Mouse (Mus musculus) liver, embryonic 12.5 days (tissue): ENCODE results near the gene Il1rl1. TPM values are rescaled to one million over a fixed set of nuclear protein-coding genes. Genes with fewer than 3 reads are reported as not detected.

ENCODE experiments used
- ATAC-seq: fragments of 200-750 bp; cut with Nextera tagmentation; 2 replicates; pipeline ENCODE4 v1.8.0; 2017; ENCODE audit warnings: moderate number of reproducible peaks, mild to moderate bottlenecking, moderate library complexity
- H3K27ac ChIP-seq: fragments of 300-500 bp; sonication (generic); 2 replicates; pipeline ENCODE4 v1.5.1; 2016; ENCODE audit warnings: mild to moderate bottlenecking
- H3K27me3 ChIP-seq: fragments of 300-500 bp; sonication (generic); replicated peaks from 2 replicates; pipeline ENCODE4 v1.6.1; 2016; ENCODE audit warnings: mild to moderate bottlenecking, moderate library complexity
- H3K36me3 ChIP-seq: fragments of 300-500 bp; sonication (generic); 2 replicates; pipeline ENCODE4 v1.6.1; 2016; ENCODE audit warnings: mild to moderate bottlenecking, moderate library complexity
- H3K4me1 ChIP-seq: fragments of 300-500 bp; sonication (generic); 2 replicates; pipeline ENCODE4 v1.6.1; 2016
- H3K4me2 ChIP-seq: fragments of 300-500 bp; sonication (generic); 2 replicates; pipeline ENCODE4 v1.6.1; 2016; ENCODE audit warnings: mild to moderate bottlenecking, moderate library complexity
- H3K4me3 ChIP-seq: fragments of 300-500 bp; sonication (generic); 2 replicates; pipeline ENCODE4 v1.5.1; 2016; ENCODE audit warnings: mild to moderate bottlenecking, moderate library complexity
- H3K9ac ChIP-seq: fragments of 300-500 bp; sonication (generic); 2 replicates; pipeline ENCODE4 v1.6.1; 2016; ENCODE audit warnings: mild to moderate bottlenecking, moderate library complexity
- H3K9me3 ChIP-seq: fragments of 300-500 bp; sonication (generic); replicated peaks from 2 replicates; pipeline ENCODE4 v1.6.1; 2016; ENCODE audit warnings: mild to moderate bottlenecking, moderate library complexity
- WGBS: fragments of 180-500 bp; shearing (Covaris S2); methylation state at CpG from one replicate; pipeline ENCODE4 v1.1.7; 2016; ENCODE audit not compliant: insufficient replicate concordance; 5-methylcytosine and 5-hydroxymethylcytosine counted together
- polyA plus RNA-seq: library from polyadenylated mRNA; unstranded; fragments of >200 nt; fragmentation: Nextera tagmentation; extraction: Ambion mirVana; gene quantifications from 2 replicates; pipeline ENCODE4 v1.2.1, GENCODE M21; 2016

The Il1rl1 gene
- polyA plus RNA-seq, 1 experiment from 2014 or later: 2.5 TPM

DNA sequence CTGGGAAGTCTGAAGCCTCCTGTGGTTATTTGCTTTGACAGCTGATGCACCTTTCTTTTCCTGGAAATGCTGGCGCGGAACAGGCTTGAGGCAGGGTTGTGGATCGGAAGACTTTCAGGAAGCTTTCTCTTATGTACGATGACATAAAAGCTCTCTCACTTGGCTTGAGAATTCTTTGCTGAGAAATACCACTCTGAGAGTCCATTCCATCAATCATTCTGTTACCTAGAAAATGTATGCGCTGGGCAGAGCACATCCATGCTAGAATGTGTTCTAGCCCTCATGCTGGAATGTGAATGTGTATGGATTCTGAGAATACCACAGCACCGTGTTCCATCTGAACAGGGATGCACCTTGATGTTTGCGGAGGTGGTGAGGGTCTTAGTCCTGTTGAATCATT lies 15.1 kb upstream of the Il1rl1 start:
- no peak overlapping the region for H3K9ac ChIP-seq
- H3K4me3 ChIP-seq: no peak overlapping the region
- H3K36me3 ChIP-seq: no peaks in the 10 kb centered on the region
- no peak overlapping the region for H3K4me2 ChIP-seq
- H3K9me3 ChIP-seq: no peaks in the 10 kb centered on the region
- peaks cover 25% of the 10 kb centered on the region for H3K4me1 ChIP-seq
- ATAC-seq: no peak
- WGBS: 74% methylated on average over 7 of the region's 7 CpGs
- H3K27me3 ChIP-seq: no peaks in the 10 kb centered on the region
- H3K27ac ChIP-seq: no peak overlapping the region

DNA sequence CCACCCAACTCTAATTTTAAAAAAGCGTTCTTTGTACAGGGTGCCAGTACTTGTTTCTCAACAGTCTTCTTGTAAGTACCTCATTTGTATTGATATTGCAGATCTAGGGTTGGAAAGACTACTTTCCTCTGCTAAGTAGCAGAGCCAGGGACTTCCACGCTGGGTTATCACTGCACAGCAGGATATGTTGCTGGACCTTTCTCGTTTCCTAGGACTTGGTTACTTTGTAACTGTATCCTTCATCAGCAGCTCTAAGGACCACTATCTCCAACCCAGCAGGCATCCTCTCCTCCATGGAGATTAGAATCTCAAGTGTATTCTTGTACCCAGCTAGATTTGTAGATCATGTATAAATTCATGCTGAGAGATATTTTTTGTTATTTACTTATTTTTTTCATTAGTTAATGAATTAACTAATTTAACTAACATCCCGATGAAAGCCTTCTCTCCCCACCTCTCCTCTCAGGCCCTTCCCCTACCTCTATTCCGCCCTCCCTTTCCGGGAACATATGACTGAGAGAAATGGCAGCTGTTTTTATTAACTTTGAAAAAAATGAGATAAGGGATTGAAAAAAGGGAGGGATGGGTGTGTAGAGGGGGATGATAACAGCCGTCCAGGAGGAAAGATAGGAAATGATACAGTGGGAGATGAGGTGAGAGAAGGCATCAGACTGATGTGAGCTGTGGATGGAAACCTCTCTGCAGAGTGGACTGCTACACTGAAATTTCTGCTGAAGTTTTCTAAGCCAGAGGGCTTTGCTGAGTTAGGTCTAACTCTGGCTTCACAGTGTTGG lies 14.3 kb upstream of the Il1rl1 start:
- H3K27ac ChIP-seq: no peak overlapping the region
- peak; percentile 55 for ATAC-seq
- WGBS: 35% methylated on average over 7 of the region's 7 CpGs
- no peak overlapping the region for H3K4me3 ChIP-seq
- no peaks in the 10 kb centered on the region for H3K36me3 ChIP-seq
- H3K9ac ChIP-seq: no peak overlapping the region
- no peaks in the 10 kb centered on the region for H3K9me3 ChIP-seq
- H3K4me1 ChIP-seq: peaks cover 25% of the 10 kb centered on the region
- no peak overlapping the region for H3K4me2 ChIP-seq
- no peaks in the 10 kb centered on the region for H3K27me3 ChIP-seq

DNA sequence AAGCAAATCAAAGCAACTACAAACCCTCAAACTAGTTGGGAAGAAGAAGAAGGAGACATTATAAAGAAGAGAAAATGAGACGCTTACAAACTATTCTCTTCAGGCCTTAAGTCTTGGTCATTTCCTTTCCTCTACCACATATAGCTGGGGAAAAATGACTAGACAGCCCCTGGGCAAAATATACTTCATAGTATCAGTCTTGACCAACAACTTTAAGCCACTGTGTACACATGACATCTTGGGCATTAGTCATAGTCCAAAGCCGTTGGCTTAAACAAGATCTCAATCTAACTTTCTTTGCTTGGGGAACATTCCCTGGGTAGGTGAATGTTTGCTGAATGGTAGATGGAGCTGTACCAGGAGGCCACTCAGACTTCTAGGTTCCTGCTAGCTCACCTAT lies 12.3 kb upstream of the Il1rl1 start:
- H3K9ac ChIP-seq: no peak overlapping the region
- no peaks in the 10 kb centered on the region for H3K27me3 ChIP-seq
- H3K4me1 ChIP-seq: peaks cover 25% of the 10 kb centered on the region
- H3K27ac ChIP-seq: no peak overlapping the region
- 65% methylated on average over 2 of the region's 2 CpGs for WGBS
- no peaks in the 10 kb centered on the region for H3K36me3 ChIP-seq
- H3K4me3 ChIP-seq: no peak overlapping the region
- ATAC-seq: no peak
- H3K4me2 ChIP-seq: no peak overlapping the region
- no peaks in the 10 kb centered on the region for H3K9me3 ChIP-seq

DNA sequence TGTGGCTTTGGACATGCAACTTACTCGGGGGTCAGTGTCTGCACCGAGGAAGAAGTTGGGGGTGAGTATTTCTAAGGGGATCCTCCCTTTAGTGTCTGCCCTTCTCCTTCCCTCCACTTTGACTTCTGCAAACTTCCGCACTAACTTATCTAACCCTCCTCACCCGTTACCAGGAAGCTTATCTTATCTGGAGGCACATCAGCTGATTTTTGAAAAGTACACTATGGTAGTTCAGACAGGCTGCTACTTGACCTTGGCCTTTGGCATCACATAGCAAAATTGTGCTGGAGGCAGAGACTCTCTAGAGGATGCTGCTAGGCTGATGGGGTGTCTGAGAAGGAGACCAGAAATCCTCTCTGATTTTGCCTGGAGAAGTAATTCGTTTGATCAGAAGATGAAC lies 10.9 kb upstream of the Il1rl1 start:
- WGBS: 15% methylated on average over 5 of the region's 5 CpGs
- peak; percentile 35; the same call in 1 of the 2 replicates for ATAC-seq

DNA sequence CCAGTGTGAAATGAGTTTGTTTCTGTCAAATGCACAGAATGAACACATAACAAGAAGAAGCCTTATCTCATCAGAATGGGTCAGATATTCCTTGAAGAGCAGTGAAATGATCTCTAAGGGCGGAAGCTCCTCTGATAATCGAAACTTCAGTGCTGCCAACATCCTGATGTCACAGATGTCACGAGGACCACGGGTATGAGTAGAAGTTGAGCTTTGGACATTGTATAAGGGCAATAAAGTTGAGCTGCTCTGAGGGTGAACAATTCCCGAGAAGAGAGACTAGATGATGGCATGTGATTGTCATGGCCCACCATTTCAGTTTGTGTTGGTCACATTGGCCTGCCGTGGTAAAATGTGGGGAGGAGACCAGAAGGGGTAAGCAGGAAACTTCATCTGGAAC lies 5.5 kb upstream of the Il1rl1 start:
- ATAC-seq: no peak
- 49% methylated on average over 6 of the region's 6 CpGs for WGBS

More for the DNA sequence above, 10.9 kb upstream of the Il1rl1 start:
- no peaks in the 10 kb centered on the region for H3K9me3 ChIP-seq
- no peak overlapping the region for H3K4me3 ChIP-seq
- no peaks in the 10 kb centered on the region for H3K36me3 ChIP-seq
- no peaks in the 10 kb centered on the region for H3K27me3 ChIP-seq
- no peak overlapping the region for H3K27ac ChIP-seq
- peaks cover 25% of the 10 kb centered on the region for H3K4me1 ChIP-seq
- no peak overlapping the region for H3K9ac ChIP-seq
- H3K4me2 ChIP-seq: no peak overlapping the region

DNA sequence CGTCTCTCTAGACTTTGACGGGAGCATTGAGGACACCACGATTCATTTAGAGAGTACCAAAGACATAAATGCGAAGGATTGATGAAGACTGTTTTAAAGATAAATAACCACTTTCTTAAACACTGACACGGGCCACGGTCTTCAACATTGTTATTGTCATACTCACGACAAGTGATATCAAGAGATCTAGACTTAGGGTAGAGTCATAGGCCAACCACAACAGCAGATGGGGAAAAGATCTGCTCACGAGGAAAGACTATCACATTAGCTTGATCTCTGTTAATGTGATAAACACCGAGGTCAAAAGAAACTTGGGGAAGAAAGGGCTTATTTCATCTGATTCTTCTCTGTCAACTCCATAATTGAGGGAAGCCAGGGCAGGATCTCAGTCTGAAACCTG lies 2.1 kb upstream of the Il1rl1 start:
- H3K27ac ChIP-seq: no peak overlapping the region
- no peak overlapping the region for H3K4me2 ChIP-seq
- no peaks in the 10 kb centered on the region for H3K36me3 ChIP-seq
- ATAC-seq: no peak
- H3K27me3 ChIP-seq: no peaks in the 10 kb centered on the region
- H3K4me3 ChIP-seq: no peak overlapping the region
- H3K4me1 ChIP-seq: peaks cover 57% of the 10 kb centered on the region
- no peak overlapping the region for H3K9ac ChIP-seq
- H3K9me3 ChIP-seq: no peaks in the 10 kb centered on the region
- WGBS: 55% methylated on average over 9 of the region's 9 CpGs

More for the DNA sequence above, 5.5 kb upstream of the Il1rl1 start:
- H3K4me3 ChIP-seq: no peak overlapping the region
- no peak overlapping the region for H3K9ac ChIP-seq
- H3K4me1 ChIP-seq: peaks cover 24% of the 10 kb centered on the region
- no peak overlapping the region for H3K27ac ChIP-seq
- no peaks in the 10 kb centered on the region for H3K27me3 ChIP-seq
- H3K4me2 ChIP-seq: no peak overlapping the region
- H3K36me3 ChIP-seq: no peaks in the 10 kb centered on the region
- no peaks in the 10 kb centered on the region for H3K9me3 ChIP-seq

DNA sequence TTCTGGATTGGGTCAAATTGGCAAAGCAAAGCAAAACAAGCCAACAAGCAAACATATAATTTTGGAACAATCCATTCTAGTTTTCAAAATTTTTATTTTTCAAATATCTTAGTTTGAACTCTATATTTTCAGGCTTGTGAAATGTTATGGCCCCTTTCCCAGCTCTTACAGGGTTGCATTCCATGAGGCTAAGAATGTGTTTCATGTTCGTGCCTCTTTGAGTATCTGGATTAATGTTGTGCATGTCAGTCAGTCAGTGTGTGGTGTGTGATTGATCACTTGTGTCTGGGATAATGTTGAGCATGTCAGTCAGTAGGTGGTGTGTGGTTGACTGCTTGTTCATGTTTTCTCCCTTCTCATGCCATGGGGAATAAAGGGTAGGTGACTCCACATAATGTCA lies 1.5 kb upstream of the Il1rl1 start:
- ATAC-seq: no peak
- H3K4me3 ChIP-seq: no peak overlapping the region
- no peaks in the 10 kb centered on the region for H3K9me3 ChIP-seq
- H3K4me1 ChIP-seq: peaks cover 61% of the 10 kb centered on the region
- WGBS: 88% methylated on average over 1 of the region's 1 CpGs
- H3K36me3 ChIP-seq: no peaks in the 10 kb centered on the region
- no peak overlapping the region for H3K9ac ChIP-seq
- no peak overlapping the region for H3K27ac ChIP-seq
- H3K27me3 ChIP-seq: no peaks in the 10 kb centered on the region
- H3K4me2 ChIP-seq: no peak overlapping the region

DNA sequence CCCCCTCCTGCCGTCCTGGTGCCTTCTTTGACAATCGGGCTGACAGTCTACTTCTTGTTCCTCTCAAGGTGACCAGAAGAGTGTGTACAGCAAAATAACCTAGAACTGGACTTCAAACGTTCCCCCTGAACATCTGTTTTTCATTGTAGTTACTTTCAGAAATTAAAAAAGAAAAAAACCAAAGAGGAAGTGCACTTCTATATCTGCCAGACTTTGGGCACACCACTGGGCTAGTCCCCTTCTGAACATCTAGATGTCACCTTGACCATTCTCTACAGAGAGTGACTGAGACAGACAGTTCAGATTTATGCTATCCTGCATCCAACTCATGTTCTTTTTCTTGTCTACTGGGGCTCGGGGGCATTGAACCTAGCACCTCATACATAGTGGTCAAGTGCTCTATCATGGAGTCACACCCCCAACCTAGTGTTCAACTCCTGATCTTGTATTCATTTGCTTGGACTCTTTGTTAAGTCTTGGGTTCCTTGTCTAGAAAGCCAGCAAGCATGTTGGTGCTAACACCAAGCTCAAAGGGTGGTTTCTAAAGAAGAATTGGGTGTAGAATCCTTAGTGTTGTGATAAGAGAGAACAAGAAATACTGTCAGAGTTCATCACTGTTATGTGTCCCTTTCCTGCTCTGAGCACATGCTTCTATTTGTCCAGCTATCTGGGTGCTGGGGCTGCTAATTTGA lies 919 bp downstream of the Il1rl1 start:
- no peaks in the 10 kb centered on the region for H3K9me3 ChIP-seq
- peak overlapping the region; percentile 48 for H3K4me3 ChIP-seq
- no peaks in the 10 kb centered on the region for H3K27me3 ChIP-seq
- no peaks in the 10 kb centered on the region for H3K36me3 ChIP-seq
- peak overlapping the region; percentile 64 for H3K4me2 ChIP-seq
- WGBS: 33% methylated on average over 4 of the region's 4 CpGs
- peak overlapping the region; percentile 82; the same call in 1 of the 2 replicates for H3K27ac ChIP-seq
- no peak for ATAC-seq
- peak overlapping the region; percentile 47; the same call in 1 of the 2 replicates for H3K9ac ChIP-seq
- H3K4me1 ChIP-seq: peaks cover 57% of the 10 kb centered on the region

DNA sequence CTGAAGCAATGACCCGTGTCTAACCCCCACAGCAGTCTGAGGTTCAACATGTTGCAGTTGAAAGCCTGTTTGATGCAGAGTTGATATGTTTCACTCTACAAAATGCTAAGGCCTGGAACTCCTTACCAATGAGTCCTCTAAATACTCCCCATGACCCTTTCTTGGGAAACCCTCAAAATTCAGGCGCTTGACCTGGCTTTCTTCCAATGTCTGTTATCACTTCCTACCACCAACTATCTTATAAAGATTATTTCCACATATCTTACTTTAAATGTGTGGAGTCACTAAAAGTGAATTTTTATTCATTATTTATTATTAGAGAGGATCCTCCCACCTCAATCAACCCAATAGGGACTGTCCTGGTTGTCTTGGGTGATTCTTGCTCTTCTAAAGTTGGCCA lies 2.8 kb downstream of the Il1rl1 start:
- no peak overlapping the region for H3K4me2 ChIP-seq
- H3K36me3 ChIP-seq: no peaks in the 10 kb centered on the region
- ATAC-seq: no peak
- no peaks in the 10 kb centered on the region for H3K27me3 ChIP-seq
- no peak overlapping the region for H3K4me3 ChIP-seq
- H3K9me3 ChIP-seq: no peaks in the 10 kb centered on the region
- H3K9ac ChIP-seq: no peak overlapping the region
- no peak overlapping the region for H3K27ac ChIP-seq
- H3K4me1 ChIP-seq: peaks cover 56% of the 10 kb centered on the region
- WGBS: 65% methylated on average over 2 of the region's 2 CpGs

DNA sequence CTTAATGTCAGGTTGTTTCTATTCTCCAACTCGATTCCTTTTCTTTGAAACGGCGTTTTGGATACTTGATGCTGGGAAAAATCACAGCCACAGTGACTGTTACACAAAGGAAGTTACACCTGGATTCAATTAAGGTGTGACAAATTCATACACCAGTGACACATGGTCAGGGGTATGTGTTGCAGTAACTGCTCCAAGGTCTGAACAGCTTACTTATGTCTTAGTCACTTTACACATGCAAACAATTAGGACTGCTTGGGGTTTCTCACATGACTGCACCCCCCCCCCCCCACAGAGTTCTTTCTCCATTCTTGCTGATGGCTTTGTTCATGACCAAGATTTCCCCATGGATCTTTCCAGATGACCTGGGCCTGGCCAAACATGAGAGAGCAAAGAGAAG lies 6.6 kb downstream of the Il1rl1 start:
- peaks cover 26% of the 10 kb centered on the region for H3K4me1 ChIP-seq
- no peaks in the 10 kb centered on the region for H3K36me3 ChIP-seq
- no peaks in the 10 kb centered on the region for H3K27me3 ChIP-seq
- H3K4me3 ChIP-seq: no peak overlapping the region
- 75% methylated on average over 3 of the region's 3 CpGs for WGBS
- no peak overlapping the region for H3K27ac ChIP-seq
- no peaks in the 10 kb centered on the region for H3K9me3 ChIP-seq
- no peak for ATAC-seq
- no peak overlapping the region for H3K4me2 ChIP-seq
- no peak overlapping the region for H3K9ac ChIP-seq

DNA sequence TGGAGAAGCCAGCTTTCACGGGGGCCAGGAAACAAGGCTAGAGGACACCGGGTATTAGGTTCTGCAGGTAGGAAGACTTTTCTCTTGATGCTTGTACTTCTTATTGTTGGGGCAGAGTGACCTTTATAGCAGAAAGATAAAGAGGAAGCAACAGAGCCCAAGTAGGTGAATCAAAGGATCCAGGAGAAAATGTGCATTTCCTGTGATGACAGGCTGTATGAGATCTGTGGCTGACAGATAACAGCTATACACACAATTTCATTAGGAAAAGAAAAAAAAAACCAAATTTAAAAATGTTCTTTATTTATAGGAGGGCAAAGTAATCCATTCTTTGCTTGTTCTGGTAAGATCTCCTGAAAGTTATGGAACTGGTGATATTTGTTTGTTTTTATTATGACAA lies 8.0 kb downstream of the Il1rl1 start:
- H3K27me3 ChIP-seq: no peaks in the 10 kb centered on the region
- H3K36me3 ChIP-seq: no peaks in the 10 kb centered on the region
- no peak overlapping the region for H3K4me2 ChIP-seq
- ATAC-seq: no peak
- no peak overlapping the region for H3K9ac ChIP-seq
- H3K4me1 ChIP-seq: peaks cover 12% of the 10 kb centered on the region
- 47% methylated on average over 2 of the region's 2 CpGs for WGBS
- H3K4me3 ChIP-seq: no peak overlapping the region
- H3K27ac ChIP-seq: no peak overlapping the region
- no peaks in the 10 kb centered on the region for H3K9me3 ChIP-seq

DNA sequence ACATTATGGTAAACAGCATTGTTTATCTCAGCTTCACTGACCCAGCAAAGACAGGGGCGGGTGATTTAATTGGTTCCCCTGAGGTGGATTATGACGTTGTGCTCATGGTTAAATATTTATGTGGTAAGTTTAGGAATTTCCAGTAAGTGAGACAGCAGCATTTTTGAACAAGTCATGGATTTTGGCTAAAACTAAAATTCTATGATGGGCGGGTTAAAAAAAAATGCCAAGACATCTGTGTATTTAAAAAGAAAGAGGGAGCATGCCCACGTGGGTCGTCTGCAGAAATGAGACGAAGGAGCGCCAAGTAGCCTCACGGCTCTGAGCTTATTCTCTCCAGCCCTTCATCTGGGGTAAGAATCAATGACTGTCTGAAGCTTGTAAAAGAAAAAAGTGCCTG lies 10.1 kb downstream of the Il1rl1 start:
- no peak overlapping the region for H3K4me3 ChIP-seq
- H3K4me1 ChIP-seq: peaks cover 9% of the 10 kb centered on the region
- no peak overlapping the region for H3K4me2 ChIP-seq
- H3K27me3 ChIP-seq: no peaks in the 10 kb centered on the region
- ATAC-seq: no peak
- no peaks in the 10 kb centered on the region for H3K36me3 ChIP-seq
- H3K9me3 ChIP-seq: no peaks in the 10 kb centered on the region
- H3K27ac ChIP-seq: no peak overlapping the region
- no peak overlapping the region for H3K9ac ChIP-seq
- 70% methylated on average over 8 of the region's 8 CpGs for WGBS
